Mouse (Mus musculus) heart, postnatal 25 days (tissue): ENCODE results near the gene Wdr49. TPM values are rescaled to one million over a fixed set of nuclear protein-coding genes. Genes with fewer than 3 reads are reported as not detected.

Source experiments
- DNase-seq: peaks from one replicate; pipeline ENCODE4 v3.0.0; 2022; ENCODE audit warnings: low spot score
- intact Hi-C: fragments of 180-260 bp; cut with DNase I; formaldehyde crosslinking; loops from one replicate; pipeline ENCODE4 v1.15.1; 2025
- total RNA-seq, 2 experiments: library from RNA; stranded (reverse); gene quantifications; 2 replicates each; pipeline ENCODE4 v1.2.3; 2021

Gene Wdr49
- not detected for total RNA-seq

DNA sequence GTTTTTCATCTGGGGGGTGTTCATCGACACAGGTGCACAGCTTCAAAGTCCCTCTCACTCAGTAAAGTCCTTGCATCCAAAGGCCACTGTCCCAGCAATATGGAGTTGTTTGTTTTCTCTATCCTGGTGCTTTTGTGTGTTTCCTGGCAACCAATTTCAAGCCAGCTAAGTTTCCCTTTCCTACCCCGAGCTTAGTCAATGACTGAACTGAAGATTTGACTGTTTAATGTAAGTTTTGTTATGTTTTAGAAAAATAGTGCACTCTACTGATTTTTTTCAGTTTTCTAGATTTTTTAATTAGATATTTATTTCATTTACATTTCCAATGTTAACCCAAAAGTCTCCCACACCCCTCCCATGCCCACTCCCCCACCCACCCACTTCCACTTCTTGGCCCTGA lies at the start of gene Wdr49:
TSS of gene Wdr49 (minus strand) at position 101 of the 400 bp plus-strand sequence.
- intact Hi-C loops = no loop called here
- no peak for DNase-seq

DNA sequence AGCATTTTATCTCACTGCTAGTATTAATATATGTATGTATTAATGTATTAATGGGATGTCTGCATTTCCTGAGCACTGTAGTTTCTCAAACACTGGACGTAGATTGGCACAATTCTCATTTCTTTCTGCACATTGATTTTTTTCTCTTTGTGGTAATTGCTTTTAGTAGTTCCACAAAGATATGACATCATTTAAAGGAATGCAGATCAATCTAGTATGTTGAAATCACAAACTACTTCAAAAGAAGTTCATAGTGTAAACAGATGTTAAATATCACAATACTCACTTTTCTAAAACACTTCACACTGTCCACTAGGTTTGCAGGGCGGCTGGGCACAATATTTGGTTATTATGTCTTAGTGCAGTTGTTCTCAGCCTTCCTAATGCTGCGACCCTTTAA lies 49.1 kb upstream of the Wdr49 start:
- intact Hi-C loops = no loop called here
- DNase-seq = no peak

DNA sequence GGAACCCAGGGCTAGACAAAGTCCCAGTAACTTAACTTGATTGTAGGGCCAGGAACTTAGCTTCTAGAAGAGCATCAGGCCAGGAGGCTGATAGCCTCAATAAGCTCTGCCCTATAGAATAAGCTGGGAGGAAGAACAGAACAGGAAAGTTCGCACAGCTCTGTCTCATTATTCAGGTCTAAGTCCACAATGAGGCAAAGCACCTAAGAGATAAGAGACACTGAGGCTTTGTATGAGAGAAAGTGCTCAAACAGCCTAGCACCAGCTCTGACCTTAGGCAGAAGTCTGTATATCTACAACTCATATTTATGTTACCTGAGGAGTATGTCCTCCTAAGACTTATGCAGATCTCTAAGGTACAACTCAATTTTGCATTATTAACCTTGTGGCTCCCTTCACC lies 40.6 kb upstream of the Wdr49 start:
- DNase-seq = no peak
- intact Hi-C loops = no loop called here

DNA sequence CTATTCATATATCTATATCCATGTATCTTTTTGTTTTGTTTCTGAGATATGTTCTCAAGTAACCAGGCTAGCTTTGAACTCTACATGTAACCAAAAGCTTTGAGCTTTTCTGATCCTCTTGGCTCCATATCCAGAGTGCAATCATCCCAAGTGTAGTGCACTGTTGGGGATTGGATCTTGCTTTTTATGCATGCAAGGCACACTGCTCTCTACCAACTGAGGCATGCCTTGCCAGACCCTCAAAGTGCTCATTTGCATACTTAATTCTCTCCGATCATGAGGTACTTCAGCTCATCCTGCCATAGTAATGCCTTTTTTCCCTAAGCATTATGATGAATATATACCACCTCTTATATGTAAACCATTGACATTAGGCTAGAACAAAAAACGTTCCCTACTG lies 39.4 kb upstream of the Wdr49 start:
- intact Hi-C loops = no loop called here
- DNase-seq = no peak

DNA sequence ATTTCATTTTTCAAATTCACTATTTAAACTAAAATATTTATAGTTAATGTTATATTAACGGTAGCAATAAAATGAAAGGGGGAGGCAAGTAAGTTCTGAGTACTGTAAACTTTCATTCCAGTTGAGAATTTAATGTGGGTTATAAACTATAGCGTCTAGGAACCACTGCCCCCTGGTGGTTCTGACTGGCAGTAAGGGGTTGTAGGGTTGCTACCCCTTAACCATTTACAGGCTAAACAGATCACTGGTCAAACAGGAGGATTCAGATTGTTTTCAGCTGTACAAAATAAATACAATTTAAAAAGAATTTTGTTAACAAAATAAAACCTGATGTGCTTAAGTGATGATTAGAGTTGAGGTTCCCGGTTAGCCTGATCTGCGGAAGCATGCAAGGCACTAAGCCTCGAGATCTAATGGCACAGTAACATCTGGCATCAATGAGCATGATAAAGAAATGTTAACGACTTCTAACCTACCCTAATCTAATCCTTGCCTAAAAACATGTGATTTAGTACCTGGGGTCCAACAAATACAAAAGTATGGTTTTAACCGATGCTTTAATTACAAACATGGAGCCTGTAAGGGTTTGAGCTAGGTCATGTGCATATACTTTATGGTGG lies 35.8 kb upstream of the Wdr49 start:
- DNase-seq = no peak
- intact Hi-C loops = loop anchor here (5.0 kb wide), 2 partner anchors 205 to 295 kb away; no protein-coding TSS in a partner anchor

DNA sequence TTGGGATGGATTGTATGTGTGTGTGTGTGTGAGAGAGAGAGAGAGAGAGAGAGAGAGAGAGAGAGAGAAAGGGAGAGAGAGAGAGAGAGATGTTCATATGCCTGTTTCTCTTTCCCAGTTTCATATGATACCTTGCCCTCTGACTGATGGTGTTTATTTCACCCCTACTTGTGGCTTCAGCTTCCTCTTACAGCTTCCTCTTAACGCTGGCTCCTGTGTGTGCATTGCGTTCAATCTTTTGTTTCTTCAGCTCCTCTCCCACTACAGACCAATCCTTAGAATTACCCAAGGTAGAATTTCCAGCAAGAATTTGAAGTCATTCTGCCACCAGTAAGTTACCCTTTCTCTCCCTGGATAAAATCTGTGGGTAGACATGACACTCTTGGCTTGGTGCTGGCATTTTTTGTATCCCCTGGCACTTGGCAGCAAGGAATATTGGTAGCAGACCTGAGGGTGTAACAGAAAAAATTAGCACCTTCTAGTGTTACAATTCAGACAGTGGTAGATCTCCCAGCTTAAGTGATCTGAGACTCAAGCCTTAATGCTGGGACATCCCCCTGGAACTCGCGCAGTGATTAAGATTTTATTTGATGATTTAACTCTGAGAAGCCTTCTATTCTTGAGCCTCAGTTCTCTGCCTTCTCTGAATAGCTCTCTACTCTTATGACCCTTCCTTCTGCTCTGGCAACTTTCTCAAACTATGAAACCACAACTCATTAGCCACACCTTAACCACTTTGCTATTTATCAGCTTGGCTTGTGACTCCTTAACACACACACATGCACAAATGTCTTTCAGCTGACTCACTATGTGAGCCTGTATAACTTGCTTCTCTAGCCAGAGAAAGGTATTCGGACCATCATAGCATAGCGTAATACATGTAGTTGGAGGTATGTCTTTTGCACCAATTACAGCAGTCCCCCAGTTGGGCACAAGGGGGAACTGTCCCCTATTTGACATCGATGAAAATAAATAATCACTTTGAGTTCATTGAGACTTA lies 17.3 kb upstream of the Wdr49 start:
- DNase-seq = no peak
- intact Hi-C loops = no loop called here

DNA sequence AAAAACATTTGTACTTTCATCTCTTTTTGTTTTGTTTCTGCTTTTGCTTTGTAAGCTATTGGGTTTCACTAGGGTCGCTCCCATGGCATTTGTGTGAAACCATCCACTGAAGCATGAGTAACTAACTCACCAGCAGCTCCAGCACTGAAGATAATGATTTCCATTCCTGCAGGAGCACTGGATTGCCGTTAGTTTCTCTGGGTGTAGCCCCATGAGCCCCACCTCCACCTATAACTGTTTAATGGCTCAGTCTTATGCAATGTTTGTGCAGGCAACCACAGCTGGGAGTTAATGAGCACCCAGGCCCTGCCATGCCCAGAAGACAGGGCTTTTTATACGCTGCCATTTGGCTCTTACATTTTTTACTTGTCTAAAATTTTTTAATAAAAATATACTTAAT lies 11.0 kb upstream of the Wdr49 start:
- DNase-seq = no peak
- intact Hi-C loops = no loop called here

DNA sequence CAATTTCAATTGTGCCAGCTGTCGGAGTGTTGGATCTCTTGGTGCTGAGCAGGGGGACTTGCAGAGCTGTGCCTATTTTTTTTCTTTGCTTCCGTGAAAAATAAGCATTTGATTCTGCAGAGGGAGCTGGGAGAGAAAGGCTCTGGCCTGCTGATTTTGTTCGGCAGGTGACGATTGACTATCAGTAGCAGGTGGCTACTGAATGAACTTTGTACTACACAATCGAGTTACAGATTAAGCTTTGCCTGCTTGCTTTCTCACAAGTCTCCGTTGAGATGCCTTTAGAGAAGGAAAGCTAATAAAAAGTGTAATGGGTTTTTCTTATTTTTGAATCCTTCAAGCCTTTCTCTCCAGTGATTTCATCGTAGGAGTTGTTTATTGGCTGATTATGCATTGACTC lies 6.8 kb downstream of the Wdr49 start:
- DNase-seq = no peak
- intact Hi-C loops = no loop called here

DNA sequence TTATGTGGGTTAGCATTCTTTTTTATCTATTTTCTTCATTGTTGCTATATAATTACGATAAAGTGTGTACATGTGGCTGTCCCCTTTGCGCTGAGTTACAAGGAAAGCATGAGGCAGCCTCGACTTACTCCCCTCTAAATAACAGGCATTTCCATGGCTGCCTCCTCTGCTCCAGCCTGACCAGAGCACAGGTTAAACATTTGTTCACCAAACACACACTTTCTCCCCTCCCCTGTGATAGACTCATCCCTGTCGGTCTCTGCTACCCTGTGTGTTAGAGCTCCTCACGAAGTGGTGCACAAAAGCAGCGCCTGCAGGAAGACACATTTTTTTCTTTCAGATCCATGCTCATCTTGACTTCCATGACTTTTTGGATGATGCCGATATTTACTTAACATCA lies 7.3 kb downstream of the Wdr49 start:
- DNase-seq = no peak
- intact Hi-C loops = no loop called here

DNA sequence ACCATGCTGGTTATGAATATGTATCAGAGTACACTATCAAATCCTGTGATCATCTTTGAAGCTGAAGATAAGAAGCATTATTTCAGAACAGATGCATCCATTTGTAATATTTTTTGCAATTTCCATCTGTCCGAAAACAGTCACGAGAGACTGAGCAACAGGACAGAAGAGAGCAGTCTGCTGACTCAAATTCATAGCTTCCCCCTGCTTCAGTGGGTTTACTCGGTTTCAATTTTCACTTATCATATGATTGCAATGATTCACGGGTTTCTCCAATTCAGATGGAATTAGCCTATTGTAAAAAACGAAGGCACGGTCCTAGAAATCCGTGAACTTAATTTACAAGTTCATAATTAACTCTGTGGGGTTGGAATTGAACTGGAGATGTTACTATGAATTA lies 13.8 kb downstream of the Wdr49 start:
- intact Hi-C loops = no loop called here
- DNase-seq = no peak

DNA sequence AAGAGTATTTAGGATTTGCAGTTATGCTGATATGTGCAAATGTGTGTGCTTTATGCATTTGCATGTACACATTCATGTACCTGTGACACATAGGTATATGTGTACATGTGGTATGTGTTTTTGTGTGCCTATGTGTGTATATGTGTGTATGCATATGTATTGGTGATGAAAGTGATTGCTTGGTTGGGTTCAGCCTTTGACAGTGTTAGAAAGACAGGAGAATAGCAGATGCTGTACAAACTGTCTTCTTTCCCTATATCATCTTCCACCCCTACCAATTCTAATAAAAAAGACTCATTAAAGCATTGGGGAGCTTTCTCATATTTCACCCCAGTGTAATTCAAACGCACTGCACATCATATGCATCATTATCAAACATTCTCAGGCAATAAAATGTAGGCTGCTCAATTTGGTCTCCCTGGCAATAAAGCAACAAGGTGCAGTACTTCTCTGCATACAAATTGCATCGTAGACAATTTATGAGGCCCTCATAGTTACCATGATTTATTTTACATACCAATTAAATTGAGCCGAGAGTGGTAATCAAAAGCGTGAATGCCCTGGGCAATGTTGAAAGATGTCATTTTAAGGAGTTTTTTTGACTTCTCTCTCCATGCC lies 51.3 kb downstream of the Wdr49 start:
- DNase-seq = no peak
- intact Hi-C loops = no loop called here

DNA sequence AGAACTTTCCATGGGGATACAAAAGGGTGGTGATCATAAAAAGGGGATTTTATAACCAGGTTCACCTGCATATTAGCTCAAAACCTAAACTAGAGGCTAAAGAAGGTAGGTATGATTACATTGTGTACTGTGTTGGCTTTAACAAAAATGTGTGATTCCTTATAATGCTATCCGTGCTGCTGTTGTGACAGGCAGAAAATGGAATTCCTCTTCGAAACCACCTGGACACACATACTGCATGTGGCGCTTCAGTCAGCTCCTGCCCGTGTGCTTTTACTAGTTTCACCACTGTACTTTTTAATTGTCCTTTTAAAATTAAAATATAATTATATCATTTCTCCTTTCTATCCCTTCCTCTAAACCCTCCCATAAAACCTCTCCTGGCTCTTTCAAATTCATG lies 86.0 kb downstream of the Wdr49 start:
- no peak for DNase-seq
- intact Hi-C loops = no loop called here

DNA sequence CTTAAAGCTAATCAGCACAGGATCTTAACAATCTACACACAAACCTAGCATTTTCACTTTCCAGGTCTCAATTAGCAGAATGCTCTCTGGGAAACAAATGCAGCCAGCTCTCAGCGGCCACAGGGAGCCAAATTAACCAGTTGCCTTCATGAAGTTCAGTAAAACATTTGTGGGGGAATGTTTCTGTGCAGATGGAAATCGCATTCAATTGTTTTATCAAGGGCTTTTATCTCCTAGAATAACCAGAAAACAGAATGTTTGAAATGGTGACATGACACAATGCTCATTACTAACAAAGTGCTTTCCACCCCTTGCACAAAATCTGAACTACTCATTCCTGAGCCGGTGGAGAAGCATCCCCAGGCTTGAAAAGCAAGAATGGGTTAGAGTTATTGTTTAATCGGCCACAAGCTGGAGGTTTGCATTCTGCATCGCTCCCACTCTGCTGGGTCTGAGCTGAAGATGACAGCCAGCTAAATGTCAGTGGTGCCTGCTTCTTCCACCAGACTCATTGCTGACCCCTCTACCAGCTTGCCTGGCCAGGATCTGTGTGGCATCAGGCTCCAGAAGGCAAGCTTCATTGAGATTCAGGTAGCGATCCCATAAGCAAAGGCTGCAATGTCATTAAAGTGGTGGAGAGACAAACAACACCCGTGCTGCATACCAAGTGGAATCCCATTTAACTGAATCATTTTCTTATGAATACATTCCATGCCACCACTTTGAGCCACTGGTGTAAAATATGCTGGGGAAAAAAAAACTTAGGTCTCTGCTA lies 86.6 kb downstream of the Wdr49 start:
- intact Hi-C loops = no loop called here
- DNase-seq = no peak

DNA sequence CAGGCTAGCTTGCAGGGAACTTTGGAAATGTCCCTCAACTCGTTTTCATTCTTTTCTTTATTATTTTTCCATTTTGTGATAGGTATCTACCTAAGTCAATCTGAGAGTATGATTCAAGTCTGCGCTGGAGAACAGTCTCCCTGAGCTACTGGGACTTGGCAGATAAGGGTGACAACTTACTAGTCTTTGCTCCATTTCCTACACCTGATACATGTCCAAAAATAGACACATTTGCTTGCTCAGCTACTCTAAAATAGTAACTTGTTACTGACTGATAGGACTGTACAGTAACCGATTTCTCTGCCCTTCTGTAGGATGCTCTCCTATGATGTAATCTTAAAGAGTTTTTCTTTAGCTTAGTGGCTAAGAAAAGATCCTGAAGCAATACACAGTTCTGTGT lies 87.5 kb downstream of the Wdr49 start:
- DNase-seq = no peak
- intact Hi-C loops = no loop called here

DNA sequence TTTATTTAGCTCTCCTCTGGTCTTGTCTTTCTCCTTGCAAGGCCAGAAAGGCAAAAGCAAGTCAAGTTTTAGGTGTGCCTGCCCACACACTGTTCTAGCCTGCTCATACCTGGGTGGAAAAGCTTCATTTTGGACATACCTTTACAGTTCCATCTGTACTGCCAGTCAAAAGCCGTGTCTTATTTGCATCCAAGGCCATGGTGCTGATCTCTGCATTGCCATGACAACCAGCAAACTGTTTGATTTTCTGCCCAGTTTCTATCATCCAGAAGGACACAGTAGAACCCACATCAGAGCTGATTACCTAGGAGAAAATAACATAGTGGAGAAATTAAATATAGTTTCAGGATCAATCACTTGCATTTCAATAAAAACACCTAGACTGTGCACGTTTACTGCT lies 100.2 kb downstream of the Wdr49 start:
- no peak for DNase-seq
- intact Hi-C loops = no loop called here

DNA sequence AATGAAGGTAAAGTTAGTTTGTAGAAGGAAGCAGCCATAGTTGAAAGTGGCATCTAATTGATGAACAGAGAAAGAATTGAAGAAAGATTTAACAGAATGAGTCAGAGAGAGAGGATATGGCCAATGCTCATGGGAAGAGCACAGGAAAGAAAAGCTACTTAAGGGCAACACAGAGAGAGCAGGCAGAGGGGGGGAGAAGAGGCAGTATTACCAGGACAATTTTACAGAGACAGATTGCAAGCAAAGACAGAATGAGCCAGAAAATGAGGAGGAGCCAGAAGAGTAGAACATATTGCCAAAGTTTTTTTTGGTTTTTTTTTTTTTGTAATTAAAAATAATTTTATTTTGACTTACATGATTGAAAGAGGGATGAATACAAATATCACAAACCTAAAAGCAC lies 128.0 kb downstream of the Wdr49 start:
- intact Hi-C loops = no loop called here
- no peak for DNase-seq

DNA sequence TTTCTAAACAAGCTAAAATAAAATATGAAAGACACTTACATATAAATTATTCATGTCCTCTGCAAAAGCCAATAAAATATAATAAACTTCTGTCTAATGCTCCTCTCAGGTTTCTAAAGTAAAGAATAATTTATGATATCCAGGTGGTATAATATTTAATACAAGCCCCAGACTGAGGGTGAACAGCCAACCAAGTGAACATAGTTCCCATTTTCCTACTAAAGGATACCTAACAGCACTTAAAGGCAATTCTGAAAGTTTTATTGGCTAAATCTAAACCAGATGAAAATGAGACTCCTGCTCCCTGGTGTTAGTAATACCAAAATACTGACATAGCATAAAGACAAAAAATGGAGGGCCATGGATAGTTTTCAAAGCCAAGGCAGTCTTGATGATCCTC lies 144.8 kb downstream of the Wdr49 start:
- intact Hi-C loops = no loop called here
- no peak for DNase-seq

DNA sequence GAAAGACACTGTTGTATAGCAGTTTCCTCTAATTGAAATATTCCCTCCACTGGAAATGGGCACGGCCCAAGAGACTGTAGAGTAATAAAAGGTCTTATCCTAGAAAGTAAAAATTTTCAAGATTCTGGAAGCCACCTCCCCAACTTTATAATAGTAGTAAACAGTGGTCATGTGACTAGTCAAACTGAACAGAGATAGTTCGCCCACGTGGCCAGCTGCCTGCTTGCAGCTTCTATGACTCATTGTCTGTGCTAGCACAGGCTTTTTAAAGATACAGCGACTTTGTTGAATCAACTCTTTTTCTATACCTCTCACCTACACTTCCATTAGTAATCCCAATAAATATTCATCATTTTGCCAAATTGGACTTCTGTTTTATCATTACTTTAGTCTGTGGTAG lies 161.0 kb downstream of the Wdr49 start:
- intact Hi-C loops = no loop called here
- DNase-seq = no peak

DNA sequence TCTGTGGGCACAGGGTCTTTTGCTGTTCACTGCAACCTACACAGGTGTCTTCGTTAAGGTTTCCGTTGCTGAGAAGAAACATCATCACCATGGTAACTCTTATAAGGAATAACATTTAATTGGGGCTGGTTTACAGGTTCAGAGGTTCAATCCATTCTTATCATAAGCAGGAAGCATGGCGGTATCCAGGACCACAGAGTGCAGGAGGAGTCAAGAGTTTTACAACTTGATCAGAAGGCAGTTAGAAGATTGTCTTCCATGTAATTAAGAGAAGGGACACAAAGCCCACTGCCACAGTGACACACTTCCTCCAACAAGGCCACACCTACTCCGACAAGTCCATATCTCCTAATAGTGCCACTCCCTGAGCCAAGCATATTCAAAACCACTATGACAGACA lies 173.1 kb downstream of the Wdr49 start:
- no peak for DNase-seq
- intact Hi-C loops = no loop called here

DNA sequence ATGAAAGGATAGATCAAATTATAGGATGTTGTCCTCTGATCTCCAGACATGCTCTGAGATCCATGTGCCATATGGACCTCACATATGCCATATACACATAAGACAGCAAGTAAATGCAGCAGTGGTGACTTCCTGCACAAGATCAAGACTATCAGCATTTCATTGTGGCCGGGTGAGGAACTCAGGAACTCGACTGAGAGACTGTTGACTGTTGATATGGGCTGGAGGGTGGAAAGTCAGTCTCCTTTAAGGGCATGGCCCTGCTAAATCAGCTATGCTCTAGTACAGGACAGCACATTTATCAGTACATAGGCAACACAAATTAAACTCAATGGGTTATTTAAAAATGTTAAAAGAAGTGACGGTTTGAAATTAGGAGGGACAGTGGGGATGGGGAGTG lies 173.7 kb downstream of the Wdr49 start:
- DNase-seq = no peak
- intact Hi-C loops = no loop called here
